Mouse (Mus musculus) adrenal gland, adult 2 months (tissue): ENCODE results near the gene Cep72. TPM values are rescaled to one million over a fixed set of nuclear protein-coding genes. Genes with fewer than 3 reads are reported as not detected.

Experiments used
- polyA plus RNA-seq: library from polyadenylated mRNA; depleted of rRNA; stranded (reverse); fragments of >200 nt; gene quantifications from 2 replicates; pipeline ENCODE4 v1.2.3, GENCODE M21; 2012; rRNA removed
- total RNA-seq, 2 experiments: library from RNA; stranded (reverse); gene quantifications; 2 replicates each; pipeline ENCODE4 v1.2.3; 2021

The Cep72 gene
- total and polyA plus RNA-seq, 3 experiments, result 1.1 to 4.5 (median 4.2) TPM

Other genes starting within 250 kb of the Cep72 start
- gene Nkd2, start 214.7 kb downstream of the Cep72 start, total RNA-seq, result 1 to 10 TPM; 1.4 to 2.8 TPM
- gene Nkd2, start 214.7 kb downstream of the Cep72 start, polyA plus RNA-seq, result 1.8 and 3.7 TPM in 2 replicates
- 1 to 10 TPM in 1 of 2 experiments, under 1 TPM in 1; 0.69 to 2.2 TPM for gene Trip13, start 124.5 kb downstream of the Cep72 start, total RNA-seq
- gene Trip13, start 124.5 kb downstream of the Cep72 start, polyA plus RNA-seq, result 0.12 TPM in 1 of 2 replicates, not detected in the other
- 10 to 100 TPM; 28.7 to 29.1 TPM for gene Brd9, start 124.5 kb downstream of the Cep72 start, total RNA-seq
- gene Brd9, start 124.5 kb downstream of the Cep72 start, polyA plus RNA-seq, result 16.4 and 16.8 TPM in 2 replicates
- gene Zdhhc11, start 98.4 kb downstream of the Cep72 start, total RNA-seq, result not detected
- gene Zdhhc11, start 98.4 kb downstream of the Cep72 start, polyA plus RNA-seq, result not detected in 2 replicates
- gene Tppp, start 52.9 kb downstream of the Cep72 start, total RNA-seq, result 10 to 100 TPM in 1 of 2 experiments, 1 to 10 TPM in 1; 9.3 to 15.7 TPM
- 2.9 and 4.9 TPM in 2 replicates for gene Tppp, start 52.9 kb downstream of the Cep72 start, polyA plus RNA-seq
- under 1 TPM; 0.35 to 0.55 TPM for gene Slc9a3, start 59.2 kb upstream of the Cep72 start, total RNA-seq
- gene Slc9a3, start 59.2 kb upstream of the Cep72 start, polyA plus RNA-seq, result 0.03 and 0.10 TPM in 2 replicates
- 10 to 100 TPM; 54.2 to 69.9 TPM for gene Exoc3, start 146.4 kb upstream of the Cep72 start, total RNA-seq
- gene Exoc3, start 146.4 kb upstream of the Cep72 start, polyA plus RNA-seq, result 30.0 and 40.0 TPM in 2 replicates
- 1 to 10 TPM in 1 of 2 experiments, under 1 TPM in 1; 0.81 to 1.9 TPM for gene Ahrr, start 230.0 kb upstream of the Cep72 start, total RNA-seq
- gene Ahrr, start 230.0 kb upstream of the Cep72 start, polyA plus RNA-seq, result 1.1 and 1.6 TPM in 2 replicates